Mouse (Mus musculus): Measurements from ENCODE around the gene Satb1. TPM values are rescaled to one million over a fixed set of nuclear protein-coding genes. Genes with fewer than 3 reads are reported as not detected.

Gene Satb1
- polyA plus RNA-seq, 1 experiment from 2014 or later: 19.3 TPM

DNA sequence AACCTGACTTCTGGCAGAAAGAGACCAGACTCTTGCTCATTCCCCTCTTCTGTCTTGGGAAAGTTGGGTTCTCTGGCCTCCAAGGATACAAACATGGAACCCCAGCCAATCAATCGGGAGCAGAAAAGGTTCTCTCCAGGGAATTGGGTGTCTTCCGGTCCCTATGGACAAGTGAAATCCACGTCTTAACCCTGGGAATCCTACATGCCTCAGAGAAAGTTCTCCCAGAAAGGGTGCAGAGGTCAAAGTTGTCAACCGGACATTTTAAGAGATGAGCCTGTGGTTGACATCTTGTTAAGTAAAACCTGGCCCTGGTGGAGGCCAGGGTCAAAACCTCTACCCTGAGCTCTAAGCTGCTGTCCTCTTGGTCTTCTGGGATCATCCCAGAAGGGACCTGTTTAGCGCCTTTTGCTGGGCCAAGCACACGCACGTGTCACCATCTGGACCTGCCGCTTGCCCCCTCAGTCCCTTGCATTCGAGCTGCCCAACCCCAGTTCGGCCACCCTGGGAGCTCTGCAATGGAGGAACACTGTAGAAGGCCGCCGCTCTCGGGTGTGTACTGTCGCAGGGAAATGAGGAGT is 1.9 kb downstream of the Satb1 start:
- Histone ChIP-seq H3K27ac (ENCODE audit: low read length) (no peak overlapping the region), H3K27me3 (ENCODE audit: control insufficient read depth, insufficient read depth, low read depth, low read length) (peaks cover 10% of the 10 kb centered on the region), H3K9ac (ENCODE audit: low read depth, low read length) (peak overlapping the region; percentile 81), H3K36me3 (ENCODE audit: control insufficient read depth, insufficient read depth, low read length) (no peaks in the 10 kb centered on the region), H3K4me2 (ENCODE audit: low read length) (peak overlapping the region; percentile 99), H3K4me1 (ENCODE audit: control insufficient read depth, insufficient read depth, low read length) (peaks cover 19% of the 10 kb centered on the region), H3K4me3 (ENCODE audit: low read depth, low read length) (peak overlapping the region; percentile 77), H3K9me3 (replicated peaks; ENCODE audit: control insufficient read depth, low read length, poor library complexity, severe bottlenecking) (no peaks in the 10 kb centered on the region)
- 17% methylated on average over 14 of the region's 14 CpGs for WGBS
- no peak for ATAC-seq

- Histone ChIP-seq H3K27me3 (ENCODE audit: control insufficient read depth, insufficient read depth, low read depth, low read length) (peaks cover 10% of the 10 kb centered on the region), H3K9ac (ENCODE audit: low read depth, low read length) (no peak overlapping the region), H3K9me3 (replicated peaks; ENCODE audit: control insufficient read depth, low read length, poor library complexity, severe bottlenecking) (no peaks in the 10 kb centered on the region), H3K4me2 (ENCODE audit: low read length) (no peak overlapping the region), H3K4me3 (ENCODE audit: low read depth, low read length) (no peak overlapping the region), H3K36me3 (ENCODE audit: control insufficient read depth, insufficient read depth, low read length) (no peaks in the 10 kb centered on the region), H3K4me1 (ENCODE audit: control insufficient read depth, insufficient read depth, low read length) (peaks cover 19% of the 10 kb centered on the region), H3K27ac (ENCODE audit: low read length) (no peak overlapping the region)
- ATAC-seq: no peak
These were observed 3.7 kb downstream of the Satb1 start for GRCm38 (mm10) chr17:51829436-51829835.

GRCm38 (mm10) chr17:51827922-51828410 is 5.1 kb downstream of the Satb1 start:
- Histone ChIP-seq H3K4me3 (ENCODE audit: low read depth, low read length) (no peak overlapping the region), H3K9ac (ENCODE audit: low read depth, low read length) (no peak overlapping the region), H3K9me3 (replicated peaks; ENCODE audit: control insufficient read depth, low read length, poor library complexity, severe bottlenecking) (no peaks in the 10 kb centered on the region), H3K27me3 (ENCODE audit: control insufficient read depth, insufficient read depth, low read depth, low read length) (peaks cover 10% of the 10 kb centered on the region), H3K36me3 (ENCODE audit: control insufficient read depth, insufficient read depth, low read length) (no peaks in the 10 kb centered on the region), H3K4me1 (ENCODE audit: control insufficient read depth, insufficient read depth, low read length) (peaks cover 10% of the 10 kb centered on the region), H3K27ac (ENCODE audit: low read length) (no peak overlapping the region), H3K4me2 (ENCODE audit: low read length) (no peak overlapping the region)
- WGBS: 71% methylated on average over 8 of the region's 8 CpGs
- ATAC-seq: no peak

- H3K4me2 ChIP-seq (ENCODE audit: low read length): no peak overlapping the region
- H3K9me3 ChIP-seq (replicated peaks; ENCODE audit: control insufficient read depth, low read length, poor library complexity, severe bottlenecking): no peaks in the 10 kb centered on the region
- no peak overlapping the region for H3K9ac ChIP-seq (ENCODE audit: low read depth, low read length)
- WGBS: 71% methylated on average over 4 of the region's 4 CpGs
- H3K36me3 ChIP-seq (ENCODE audit: control insufficient read depth, insufficient read depth, low read length): no peaks in the 10 kb centered on the region
- peaks cover 6% of the 10 kb centered on the region for H3K27me3 ChIP-seq (ENCODE audit: control insufficient read depth, insufficient read depth, low read depth, low read length)
- peaks cover 3% of the 10 kb centered on the region for H3K4me1 ChIP-seq (ENCODE audit: control insufficient read depth, insufficient read depth, low read length)
- H3K27ac ChIP-seq (ENCODE audit: low read length): no peak overlapping the region
- no peak for ATAC-seq
- no peak overlapping the region for H3K4me3 ChIP-seq (ENCODE audit: low read depth, low read length)
These were observed 6.6 kb downstream of the Satb1 start for GRCm38 (mm10) chr17:51826461-51826860.

- H3K36me3 ChIP-seq (ENCODE audit: control insufficient read depth, insufficient read depth, low read length): no peaks in the 10 kb centered on the region
- no peaks in the 10 kb centered on the region for H3K27me3 ChIP-seq (ENCODE audit: control insufficient read depth, insufficient read depth, low read depth, low read length)
- no peak for ATAC-seq
- WGBS: 28% methylated on average over 6 of the region's 6 CpGs
- H3K4me2 ChIP-seq (ENCODE audit: low read length): no peak overlapping the region
- H3K4me3 ChIP-seq (ENCODE audit: low read depth, low read length): no peak overlapping the region
- no peak overlapping the region for H3K9ac ChIP-seq (ENCODE audit: low read depth, low read length)
- H3K27ac ChIP-seq (ENCODE audit: low read length): no peak overlapping the region
- H3K4me1 ChIP-seq (ENCODE audit: control insufficient read depth, insufficient read depth, low read length): peaks cover 10% of the 10 kb centered on the region
- H3K9me3 ChIP-seq (replicated peaks; ENCODE audit: control insufficient read depth, low read length, poor library complexity, severe bottlenecking): no peaks in the 10 kb centered on the region
These were observed 18.8 kb downstream of the Satb1 start for GRCm38 (mm10) chr17:51814301-51814700.

DNA sequence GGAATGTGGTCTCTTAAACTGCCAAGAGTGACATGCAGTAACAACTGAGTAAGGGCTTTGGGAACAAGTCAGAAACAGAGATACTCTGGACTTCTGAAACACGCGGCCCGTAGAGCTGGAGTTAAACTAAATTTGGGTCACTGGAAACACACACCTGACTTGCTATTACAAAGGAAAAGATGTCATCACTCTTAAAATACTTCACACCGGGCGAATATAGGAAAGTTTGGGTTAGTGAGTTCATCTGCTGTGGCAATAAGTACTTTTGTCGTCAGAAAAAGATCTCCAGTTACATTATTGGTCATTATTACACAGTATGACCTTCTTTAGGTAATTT is 19.3 kb downstream of the Satb1 start:
- peaks cover 10% of the 10 kb centered on the region for H3K4me1 ChIP-seq (ENCODE audit: control insufficient read depth, insufficient read depth, low read length)
- H3K27me3 ChIP-seq (ENCODE audit: control insufficient read depth, insufficient read depth, low read depth, low read length): no peaks in the 10 kb centered on the region
- no peaks in the 10 kb centered on the region for H3K9me3 ChIP-seq (replicated peaks; ENCODE audit: control insufficient read depth, low read length, poor library complexity, severe bottlenecking)
- peak overlapping the region; percentile 89; the same call in 1 of the 2 replicates for H3K27ac ChIP-seq (ENCODE audit: low read length)
- WGBS: 4% methylated on average over 6 of the region's 6 CpGs
- H3K36me3 ChIP-seq (ENCODE audit: control insufficient read depth, insufficient read depth, low read length): no peaks in the 10 kb centered on the region
- H3K9ac ChIP-seq (ENCODE audit: low read depth, low read length): peak overlapping the region; percentile 86
- ATAC-seq: no peak
- H3K4me2 ChIP-seq (ENCODE audit: low read length): peak overlapping the region; percentile 61
- H3K4me3 ChIP-seq (ENCODE audit: low read depth, low read length): peak overlapping the region; percentile 74

DNA sequence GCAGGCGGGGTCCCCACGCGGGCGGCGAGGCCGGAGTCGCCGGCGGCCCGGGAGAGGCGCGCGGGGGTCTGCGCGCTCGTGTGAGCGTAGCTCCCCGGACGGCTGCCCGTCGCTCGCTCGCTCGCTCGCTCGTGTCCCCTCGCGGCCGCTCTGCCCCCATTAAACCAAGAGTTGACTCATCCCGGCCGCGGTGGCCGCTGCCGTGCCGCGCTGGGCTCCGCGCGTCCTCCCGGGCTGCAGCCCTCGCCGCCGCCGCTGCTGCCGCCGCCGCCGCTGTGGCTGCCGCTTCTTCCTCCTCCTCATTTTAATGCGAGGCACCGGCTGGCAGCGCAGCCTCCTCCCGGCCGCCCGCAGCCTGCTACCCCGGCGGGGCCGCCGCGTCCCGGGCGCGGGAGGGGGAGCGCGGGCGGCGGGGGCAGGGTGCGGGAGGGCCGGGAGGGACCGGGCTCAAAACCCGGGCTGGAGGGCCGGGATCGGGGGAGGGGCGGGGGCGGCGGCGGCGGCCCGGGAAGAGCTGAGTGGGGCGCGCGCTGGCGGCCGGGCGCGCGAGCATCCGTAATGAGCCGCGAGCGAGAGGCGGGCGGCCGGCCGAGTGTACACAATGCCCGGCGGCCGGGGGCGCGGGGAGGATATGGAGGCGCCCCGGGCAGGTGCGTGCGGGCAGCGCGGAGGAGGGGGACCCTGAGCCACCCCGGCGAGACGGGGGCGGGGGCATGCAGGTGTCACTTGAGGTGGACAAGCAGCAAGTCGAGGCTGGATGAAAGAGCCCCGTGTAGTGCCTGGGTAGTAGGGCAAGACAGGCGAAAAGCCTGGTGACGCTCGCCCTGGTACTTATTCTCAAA is 19.9 kb downstream of the Satb1 start:
- peak overlapping the region; percentile 89 for H3K27ac ChIP-seq (ENCODE audit: low read length)
- peak overlapping the region; percentile 74 for H3K4me3 ChIP-seq (ENCODE audit: low read depth, low read length)
- H3K4me1 ChIP-seq (ENCODE audit: control insufficient read depth, insufficient read depth, low read length): peaks cover 10% of the 10 kb centered on the region
- H3K27me3 ChIP-seq (ENCODE audit: control insufficient read depth, insufficient read depth, low read depth, low read length): no peaks in the 10 kb centered on the region
- no peaks in the 10 kb centered on the region for H3K9me3 ChIP-seq (replicated peaks; ENCODE audit: control insufficient read depth, low read length, poor library complexity, severe bottlenecking)
- peak; percentile 87 for ATAC-seq
- WGBS: under 1% methylated on average over 59 of the region's 115 CpGs
- peak overlapping the region; percentile 86 for H3K9ac ChIP-seq (ENCODE audit: low read depth, low read length)
- no peaks in the 10 kb centered on the region for H3K36me3 ChIP-seq (ENCODE audit: control insufficient read depth, insufficient read depth, low read length)
- H3K4me2 ChIP-seq (ENCODE audit: low read length): peak overlapping the region; percentile 61

DNA sequence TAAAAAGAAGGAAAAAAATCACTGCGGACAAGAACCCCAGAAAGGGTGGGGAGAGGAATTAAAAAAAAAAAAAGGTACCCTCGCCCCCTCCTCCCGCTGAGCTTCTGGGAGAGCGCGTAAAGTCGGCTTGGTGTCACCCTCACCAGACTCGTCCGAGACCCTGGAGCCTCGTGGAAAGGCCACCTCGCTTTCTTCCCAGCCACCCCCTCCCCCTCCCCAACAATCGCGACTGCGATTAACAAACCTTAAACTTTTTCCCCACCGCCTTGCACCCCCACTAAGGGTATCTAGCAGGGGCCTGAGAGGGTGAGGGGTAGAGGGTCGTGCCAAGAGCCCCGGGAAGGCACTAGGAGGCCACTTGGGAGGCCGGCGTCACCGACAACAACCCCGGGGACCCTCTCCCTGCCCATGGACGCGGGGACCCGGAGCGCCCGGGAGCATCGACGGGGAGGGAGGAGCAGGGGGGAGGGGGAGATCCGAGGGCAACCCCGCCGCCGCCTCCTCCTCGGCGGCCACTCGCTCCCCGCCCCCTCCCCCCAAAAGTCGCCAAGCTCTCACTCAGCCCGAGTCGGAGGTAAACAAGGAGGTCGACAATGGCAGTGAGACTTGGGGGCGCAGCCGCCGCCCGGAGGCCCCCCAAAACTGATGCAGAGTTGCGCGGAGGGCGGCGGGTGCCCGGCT is 20.7 kb downstream of the Satb1 start:
- WGBS: under 1% methylated on average over 40 of the region's 48 CpGs
- peak overlapping the region; percentile 89 for H3K27ac ChIP-seq (ENCODE audit: low read length)
- ATAC-seq: peak; percentile 74
- peak overlapping the region; percentile 61 for H3K4me2 ChIP-seq (ENCODE audit: low read length)
- no peaks in the 10 kb centered on the region for H3K27me3 ChIP-seq (ENCODE audit: control insufficient read depth, insufficient read depth, low read depth, low read length)
- no peaks in the 10 kb centered on the region for H3K9me3 ChIP-seq (replicated peaks; ENCODE audit: control insufficient read depth, low read length, poor library complexity, severe bottlenecking)
- peak overlapping the region; percentile 86 for H3K9ac ChIP-seq (ENCODE audit: low read depth, low read length)
- H3K4me3 ChIP-seq (ENCODE audit: low read depth, low read length): peak overlapping the region; percentile 74
- peaks cover 14% of the 10 kb centered on the region for H3K4me1 ChIP-seq (ENCODE audit: control insufficient read depth, insufficient read depth, low read length)
- H3K36me3 ChIP-seq (ENCODE audit: control insufficient read depth, insufficient read depth, low read length): no peaks in the 10 kb centered on the region

- ATAC-seq: peak; percentile 0; the same call in 1 of the 2 replicates
- WGBS: 0% methylated on average over 11 of the region's 11 CpGs
These were observed 21.2 kb downstream of the Satb1 start for GRCm38 (mm10) chr17:51811911-51812260.

More at GRCm38 (mm10) chr17:51811911-51812260, 21.2 kb downstream of the Satb1 start:
- Histone ChIP-seq H3K27ac (ENCODE audit: low read length) (peak overlapping the region; percentile 89), H3K4me1 (ENCODE audit: control insufficient read depth, insufficient read depth, low read length) (peaks cover 18% of the 10 kb centered on the region), H3K36me3 (ENCODE audit: control insufficient read depth, insufficient read depth, low read length) (no peaks in the 10 kb centered on the region), H3K27me3 (ENCODE audit: control insufficient read depth, insufficient read depth, low read depth, low read length) (no peaks in the 10 kb centered on the region), H3K9me3 (replicated peaks; ENCODE audit: control insufficient read depth, low read length, poor library complexity, severe bottlenecking) (no peaks in the 10 kb centered on the region), H3K4me2 (ENCODE audit: low read length) (peak overlapping the region; percentile 61), H3K4me3 (ENCODE audit: low read depth, low read length) (peak overlapping the region; percentile 74), H3K9ac (ENCODE audit: low read depth, low read length) (peak overlapping the region; percentile 86)
